Mouse (Mus musculus): Measurements from ENCODE around the gene Slc51a. TPM values are rescaled to one million over a fixed set of nuclear protein-coding genes. Genes with fewer than 3 reads are reported as not detected.

Slc51a gene
- total and polyA plus RNA-seq, 3 experiments = 0.08 to 0.17 TPM; not detected in 1

DNA sequence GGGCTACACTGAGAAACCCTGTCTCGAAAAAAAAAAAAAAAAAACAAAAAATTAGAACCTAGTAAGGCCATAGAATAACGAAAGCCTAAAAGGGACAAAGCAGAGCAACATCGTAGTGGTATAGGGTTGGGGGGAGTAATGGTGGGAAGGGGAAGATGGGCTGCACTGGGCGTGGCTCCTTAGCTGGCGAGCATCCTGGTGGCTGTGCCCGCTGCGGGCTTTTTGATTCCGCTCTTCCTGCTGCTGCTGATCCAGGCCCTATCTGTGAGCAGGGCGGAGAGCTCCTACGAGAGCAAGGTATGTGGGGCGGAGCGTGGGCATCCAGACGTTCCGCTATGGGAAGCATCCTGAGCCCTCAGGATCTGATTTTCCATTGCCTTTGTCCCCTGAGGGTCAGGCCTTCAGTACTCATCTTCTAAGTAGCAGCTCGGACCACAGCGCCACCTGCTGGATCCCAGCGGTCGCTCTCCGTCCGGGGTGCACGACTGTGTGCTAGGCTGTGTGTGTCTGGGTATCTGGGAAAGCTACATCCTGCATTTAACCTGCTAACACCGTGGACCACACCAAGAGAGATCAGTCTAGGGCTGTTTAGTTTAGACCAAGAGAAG lies 11.9 kb upstream of the Slc51a start:
- Histone ChIP-seq H3K4me2 (ENCODE audit: insufficient read depth, low read depth, poor library complexity, severe bottlenecking) (peak overlapping the region; percentile 53), H3K27me3 (replicated peaks) (no peaks in the 10 kb centered on the region), H3K9ac (ENCODE audit: insufficient read depth, low read depth) (no peak overlapping the region), H3K4me1 (ENCODE audit: control insufficient read depth in 1 of 2, insufficient read depth in 2 of 2) (peaks cover 3 to 18% of the 10 kb centered on the region in 2 experiments; a peak in 3 of 4 replicates), H3K36me3 (replicated peaks in 1 of 2; ENCODE audit: control insufficient read depth in 1 of 2, insufficient read depth in 1 of 2, low read length in 1 of 2) (no peaks in the 10 kb centered on the region), H3K79me2 (replicated peaks; ENCODE audit: control insufficient read depth, extremely low read depth, insufficient read depth, poor library complexity, severe bottlenecking) (no peaks in the 10 kb centered on the region), H3K9me3 (replicated peaks; ENCODE audit: low read length) (no peaks in the 10 kb centered on the region), H3K27ac (ENCODE audit: insufficient read depth, low read depth) (no peak overlapping the region), H3K4me3 (replicated peaks in 1 of 3; ENCODE audit: low read depth in 2 of 3, low read length in 2 of 3, poor library complexity in 1 of 3) (no peak overlapping the region)
- TF ChIP-seq CHD1 (IDR thresholded peaks at IDR 0.05; ENCODE audit: low read depth, low read length) (no peak), IRF4 (IDR thresholded peaks at IDR 0.05; ENCODE audit: low read depth, low read length) (peak; percentile 62; the same call in 1 of the 2 replicates), MYC (IDR thresholded peaks at IDR 0.05; ENCODE audit: low read depth, low read length) (0 out of 2 replicates have a peak, but pooled peaks have one; percentile 26), BHLHE40 (IDR thresholded peaks at IDR 0.05; ENCODE audit: low read depth, low read length) (0 out of 2 replicates have a peak, but pooled peaks have one; percentile 29), SMC3 (IDR thresholded peaks at IDR 0.05; ENCODE audit: low read depth, low read length) (peak; percentile 91), MAFK (IDR thresholded peaks at IDR 0.05; ENCODE audit: insufficient replicate concordance, low read length) (no peak), PAX5 (IDR thresholded peaks at IDR 0.05; ENCODE audit: low read length) (no peak), ELF1 (IDR thresholded peaks at IDR 0.05; ENCODE audit: low read depth, low read length) (0 out of 2 replicates have a peak, but pooled peaks have one; percentile 31), MEF2A (IDR thresholded peaks at IDR 0.05; ENCODE audit: borderline replicate concordance, low read depth, low read length) (peak; percentile 59; the same call in 1 of the 2 replicates), TBP (conservative IDR thresholded peaks at IDR 0.05; ENCODE audit: low read depth, low read length) (no peak), RAD21 (IDR thresholded peaks at IDR 0.05; ENCODE audit: low read depth, low read length) (peak; percentile 96), ZKSCAN1 (IDR thresholded peaks at IDR 0.05; ENCODE audit: borderline replicate concordance, low read depth, low read length) (no peak), ZNF384 (IDR thresholded peaks at IDR 0.05; ENCODE audit: low read depth, low read length) (no peak; the same call in 1 of the 2 replicates), ZC3H11A (IDR thresholded peaks at IDR 0.05; ENCODE audit: low read depth, low read length) (peak; percentile 71), CTCF (conservative IDR thresholded peaks at IDR 0.05 in 1 of 2, IDR thresholded peaks at IDR 0.05 in 1 of 2; ENCODE audit: low read depth in 2 of 2, low read length in 2 of 2) (peak; percentile 97 to 98), EP300 (IDR thresholded peaks at IDR 0.05; ENCODE audit: low read length) (peak; percentile 40; the same call in 1 of the 2 replicates)
- peak; percentile 81 for DNase-seq (ENCODE audit: extremely low read depth)
- in situ Hi-C loops (cut with MboI; ENCODE audit: low pct_ligation_motif_present, low pct_unique_long_range_greater_than_20kb, low sequenced_read_pairs) = loop anchor here (5.0 to 10.0 kb wide), 2 partner anchors 173 to 355 kb away; no protein-coding TSS in a partner anchor
- dilution Hi-C loops (cut with MboI; ENCODE audit: extremely low pct_ligation_motif_present, extremely low pct_unique_long_range_greater_than_20kb, low sequenced_read_pairs) = no loop called here

GRCm38 (mm10) chr16:32498996-32499395 lies 11.3 kb upstream of the Slc51a start:
- dilution Hi-C loops (cut with MboI; ENCODE audit: extremely low pct_ligation_motif_present, extremely low pct_unique_long_range_greater_than_20kb, low sequenced_read_pairs) = no loop called here
- TF ChIP-seq RCOR1 (conservative IDR thresholded peaks at IDR 0.05; ENCODE audit: low read depth, low read length) (no peak), TBP (conservative IDR thresholded peaks at IDR 0.05; ENCODE audit: low read depth, low read length) (no peak), CHD1 (IDR thresholded peaks at IDR 0.05; ENCODE audit: low read depth, low read length) (no peak), RAD21 (IDR thresholded peaks at IDR 0.05; ENCODE audit: low read depth, low read length) (no peak), GABPA (IDR thresholded peaks at IDR 0.05; ENCODE audit: insufficient replicate concordance, low read depth, low read length) (no peak), MAZ (IDR thresholded peaks at IDR 0.05; ENCODE audit: low read depth, low read length) (no peak), MAX (IDR thresholded peaks at IDR 0.05; ENCODE audit: low read length) (no peak), PAX5 (IDR thresholded peaks at IDR 0.05; ENCODE audit: low read length) (no peak), JUND (conservative IDR thresholded peaks at IDR 0.05; ENCODE audit: low read depth, low read length) (no peak), MXI1 (IDR thresholded peaks at IDR 0.05; ENCODE audit: low read depth, low read length) (no peak), NRF1 (IDR thresholded peaks at IDR 0.05; ENCODE audit: low read depth, low read length) (no peak), MAFK (IDR thresholded peaks at IDR 0.05; ENCODE audit: insufficient replicate concordance, low read length) (no peak), CTCF (conservative IDR thresholded peaks at IDR 0.05 in 1 of 2, IDR thresholded peaks at IDR 0.05 in 1 of 2; ENCODE audit: low read depth in 2 of 2, low read length in 2 of 2) (no peak), MYC (IDR thresholded peaks at IDR 0.05; ENCODE audit: low read depth, low read length) (no peak), HCFC1 (IDR thresholded peaks at IDR 0.05; ENCODE audit: low read depth, low read length) (no peak), MEF2A (IDR thresholded peaks at IDR 0.05; ENCODE audit: borderline replicate concordance, low read depth, low read length) (no peak), JUN (IDR thresholded peaks at IDR 0.05; ENCODE audit: insufficient read depth, low read depth, low read length) (no peak), BHLHE40 (IDR thresholded peaks at IDR 0.05; ENCODE audit: low read depth, low read length) (no peak), KAT2A (IDR thresholded peaks at IDR 0.05; ENCODE audit: insufficient replicate concordance, low read length) (no peak)
- Histone ChIP-seq H3K9ac (ENCODE audit: insufficient read depth, low read depth) (no peak overlapping the region), H3K4me2 (ENCODE audit: insufficient read depth, low read depth, poor library complexity, severe bottlenecking) (no peak overlapping the region), H3K36me3 (replicated peaks in 1 of 2; ENCODE audit: control insufficient read depth in 1 of 2, insufficient read depth in 1 of 2, low read length in 1 of 2) (no peaks in the 10 kb centered on the region), H3K4me1 (ENCODE audit: control insufficient read depth in 1 of 2, insufficient read depth in 2 of 2) (peaks cover 3 to 18% of the 10 kb centered on the region in 2 experiments; a peak in 3 of 4 replicates), H3K27ac (ENCODE audit: insufficient read depth, low read depth) (no peak overlapping the region), H3K4me3 (replicated peaks in 1 of 3; ENCODE audit: low read depth in 2 of 3, low read length in 2 of 3, poor library complexity in 1 of 3) (no peak overlapping the region), H3K9me3 (replicated peaks; ENCODE audit: low read length) (no peaks in the 10 kb centered on the region), H3K79me2 (replicated peaks; ENCODE audit: control insufficient read depth, extremely low read depth, insufficient read depth, poor library complexity, severe bottlenecking) (no peaks in the 10 kb centered on the region), H3K27me3 (replicated peaks) (no peaks in the 10 kb centered on the region)
- DNase-seq (ENCODE audit: extremely low read depth) = no peak
- in situ Hi-C loops (cut with MboI; ENCODE audit: low pct_ligation_motif_present, low pct_unique_long_range_greater_than_20kb, low sequenced_read_pairs) = loop anchor here (10.0 kb wide), 1 partner anchor 354 kb away; no protein-coding TSS in a partner anchor
